Mouse (Mus musculus): ENCODE results near the gene Spata20. TPM values are rescaled to one million over a fixed set of nuclear protein-coding genes. Genes with fewer than 3 reads are reported as not detected.

The Spata20 gene
- polyA plus RNA-seq, 1 experiment = 1.1 TPM

GRCm38 (mm10) chr11:94501482-94501881 lies 15.5 kb upstream of the Spata20 start:
- H3K4me1 ChIP-seq (ENCODE audit: control insufficient read depth, insufficient read depth, low read length) = no peaks in the 10 kb centered on the region
- no peak for DNase-seq

GRCm38 (mm10) chr11:94500362-94500761 lies 14.4 kb upstream of the Spata20 start:
- Histone ChIP-seq H3K4me3 (ENCODE audit: insufficient read depth, low read depth, low read length) (peak overlapping the region; percentile 48), H3K36me3 (ENCODE audit: control insufficient read depth, insufficient read depth, low read length) (no peaks in the 10 kb centered on the region), H3K27me3 (replicated peaks; ENCODE audit: control insufficient read depth, insufficient read depth, low read length) (no peaks in the 10 kb centered on the region), H3K27ac (ENCODE audit: insufficient read depth, low read depth, low read length) (peak overlapping the region; percentile 77), H3K4me1 (ENCODE audit: control insufficient read depth, insufficient read depth, low read length) (0 out of 2 replicates have a peak, but pooled peaks cover 2% of the 10 kb centered on the region)
- WGBS = 38% methylated on average over 8 of the region's 8 CpGs
- no peak for TF ChIP-seq CTCF (conservative IDR thresholded peaks at IDR 0.05; ENCODE audit: insufficient read depth, insufficient read length, low read depth, low read length)
- no peak for DNase-seq

More at GRCm38 (mm10) chr11:94501482-94501881, 15.5 kb upstream of the Spata20 start:
- no peaks in the 10 kb centered on the region for H3K36me3 ChIP-seq (ENCODE audit: control insufficient read depth, insufficient read depth, low read length)
- no peak overlapping the region for H3K27ac ChIP-seq (ENCODE audit: insufficient read depth, low read depth, low read length)
- no peaks in the 10 kb centered on the region for H3K27me3 ChIP-seq (replicated peaks; ENCODE audit: control insufficient read depth, insufficient read depth, low read length)
- H3K4me3 ChIP-seq (ENCODE audit: insufficient read depth, low read depth, low read length) = no peak overlapping the region
- no peak for TF ChIP-seq CTCF (conservative IDR thresholded peaks at IDR 0.05; ENCODE audit: insufficient read depth, insufficient read length, low read depth, low read length)
- TF ChIP-seq POLR2A (IDR thresholded peaks at IDR 0.05; ENCODE audit: low read depth, low read length) = no peak
- WGBS = 87% methylated on average over 8 of the region's 8 CpGs

DNA sequence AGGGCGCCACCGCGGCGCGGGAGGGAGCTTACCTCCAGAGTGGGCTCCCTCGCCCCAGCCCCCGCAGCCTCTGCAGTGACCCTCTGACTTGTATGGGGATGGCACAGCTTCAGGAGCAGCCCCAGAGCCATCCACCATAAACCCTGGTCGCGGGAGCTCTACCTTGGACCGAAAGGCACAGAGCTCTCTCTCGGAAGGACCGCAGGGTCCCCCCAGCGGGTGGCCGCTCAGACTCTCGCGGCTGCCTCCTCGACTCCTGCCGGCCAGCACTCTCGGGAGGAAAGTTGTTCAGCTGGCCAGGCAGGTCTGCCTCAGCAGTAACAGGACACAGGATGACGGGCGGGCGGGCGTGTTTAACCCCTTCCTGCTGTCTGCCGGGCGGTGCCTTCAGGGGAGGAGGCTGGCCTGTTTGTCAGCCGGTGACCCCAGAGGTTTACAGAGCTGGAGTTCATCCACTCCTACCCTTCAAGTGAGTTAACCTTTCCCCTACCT lies 13.7 kb upstream of the Spata20 start, which contains the start of gene Epn3:
Gene Epn3 (minus strand): TSS at position 314 of the 492 bp plus-strand sequence.
- TF ChIP-seq POLR2A (IDR thresholded peaks at IDR 0.05; ENCODE audit: low read depth, low read length) = peak; percentile 10
- TF ChIP-seq CTCF (conservative IDR thresholded peaks at IDR 0.05; ENCODE audit: insufficient read depth, insufficient read length, low read depth, low read length) = no peak
- no peaks in the 10 kb centered on the region for H3K36me3 ChIP-seq (ENCODE audit: control insufficient read depth, insufficient read depth, low read length)
- peak within 1 kb of the TSS; percentile 82 for H3K27ac ChIP-seq (ENCODE audit: insufficient read depth, low read depth, low read length)
- H3K4me1 ChIP-seq (ENCODE audit: control insufficient read depth, insufficient read depth, low read length) = 0 out of 2 replicates have a peak, but pooled peaks cover 2% of the 10 kb centered on the region
- peak within 1 kb of the TSS; percentile 48 for H3K4me3 ChIP-seq (ENCODE audit: insufficient read depth, low read depth, low read length)
- WGBS = 1% methylated on average over 26 of the region's 26 CpGs
- no peaks in the 10 kb centered on the region for H3K27me3 ChIP-seq (replicated peaks; ENCODE audit: control insufficient read depth, insufficient read depth, low read length)
- DNase-seq = peak; percentile 61

- TF ChIP-seq CTCF (conservative IDR thresholded peaks at IDR 0.05; ENCODE audit: insufficient read depth, insufficient read length, low read depth, low read length) (no peak), POLR2A (IDR thresholded peaks at IDR 0.05; ENCODE audit: low read depth, low read length) (no peak)
- Histone ChIP-seq H3K4me1 (ENCODE audit: control insufficient read depth, insufficient read depth, low read length) (0 out of 2 replicates have a peak, but pooled peaks cover 2% of the 10 kb centered on the region), H3K27me3 (replicated peaks; ENCODE audit: control insufficient read depth, insufficient read depth, low read length) (no peaks in the 10 kb centered on the region), H3K36me3 (ENCODE audit: control insufficient read depth, insufficient read depth, low read length) (no peaks in the 10 kb centered on the region), H3K27ac (ENCODE audit: insufficient read depth, low read depth, low read length) (peak overlapping the region; percentile 82), H3K4me3 (ENCODE audit: insufficient read depth, low read depth, low read length) (peak overlapping the region; percentile 48)
- DNase-seq = peak; percentile 29
- WGBS = 9% methylated on average over 2 of the region's 2 CpGs
Observed at GRCm38 (mm10) chr11:94499035-94499434, 13.1 kb upstream of the Spata20 start.

DNA sequence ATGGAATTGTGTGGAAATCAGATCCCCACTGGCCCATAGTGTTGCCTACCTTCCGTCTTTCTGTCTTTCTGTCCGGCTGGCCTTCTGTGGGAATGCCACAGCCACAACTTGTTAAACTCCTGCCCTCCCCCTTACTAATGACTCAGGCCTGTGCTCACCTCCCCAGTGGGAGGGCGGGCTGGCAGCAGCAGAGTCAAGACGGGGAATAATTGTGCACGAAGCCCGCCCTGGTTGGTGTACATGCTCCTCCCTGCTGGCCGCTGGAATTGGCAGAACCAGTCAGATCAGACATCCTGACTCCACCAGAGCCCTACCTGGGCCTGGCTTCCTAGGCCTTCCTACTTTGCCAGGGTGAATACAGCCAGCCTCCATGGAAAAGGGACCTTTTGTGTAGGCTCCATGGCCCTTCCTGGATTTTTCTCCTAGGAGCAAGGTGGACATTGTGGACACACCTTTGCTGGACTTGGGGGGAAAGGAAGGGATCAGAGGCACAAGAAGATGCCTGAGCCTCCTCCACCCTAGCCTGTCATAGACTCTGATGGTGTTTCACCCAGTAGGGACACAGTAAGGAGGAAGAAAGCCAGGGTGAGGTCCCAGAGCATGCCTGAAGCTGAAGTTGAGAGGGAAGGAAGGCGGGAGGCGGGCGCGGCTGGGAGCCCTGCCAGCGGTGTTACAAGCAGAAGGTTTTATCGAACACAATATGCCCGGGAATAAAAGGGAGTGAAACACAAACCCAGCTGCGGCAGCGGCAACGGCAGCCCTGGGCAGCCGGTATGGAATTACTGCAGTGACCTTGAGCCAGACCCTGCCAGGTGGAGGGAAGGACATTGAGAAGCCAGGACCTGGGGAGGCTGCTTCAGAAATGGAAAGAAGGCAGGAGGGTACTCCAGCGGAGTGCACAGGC lies 12.4 kb upstream of the Spata20 start:
- Histone ChIP-seq H3K36me3 (ENCODE audit: control insufficient read depth, insufficient read depth, low read length) (no peaks in the 10 kb centered on the region), H3K4me1 (ENCODE audit: control insufficient read depth, insufficient read depth, low read length) (0 out of 2 replicates have a peak, but pooled peaks cover 2% of the 10 kb centered on the region), H3K27ac (ENCODE audit: insufficient read depth, low read depth, low read length) (peak overlapping the region; percentile 82), H3K4me3 (ENCODE audit: insufficient read depth, low read depth, low read length) (peak overlapping the region; percentile 51), H3K27me3 (replicated peaks; ENCODE audit: control insufficient read depth, insufficient read depth, low read length) (no peaks in the 10 kb centered on the region)
- 37% methylated on average over 19 of the region's 19 CpGs for whole genome bisulfite sequencing
- no peak for TF ChIP-seq CTCF (conservative IDR thresholded peaks at IDR 0.05; ENCODE audit: insufficient read depth, insufficient read length, low read depth, low read length)
- peak; percentile 60 for TF ChIP-seq POLR2A (IDR thresholded peaks at IDR 0.05; ENCODE audit: low read depth, low read length)
- DNase-seq = peak; percentile 87

- no peaks in the 10 kb centered on the region for H3K36me3 ChIP-seq (ENCODE audit: control insufficient read depth, insufficient read depth, low read length)
- no peaks in the 10 kb centered on the region for H3K27me3 ChIP-seq (replicated peaks; ENCODE audit: control insufficient read depth, insufficient read depth, low read length)
- no peak overlapping the region for H3K4me3 ChIP-seq (ENCODE audit: insufficient read depth, low read depth, low read length)
- TF ChIP-seq CTCF (conservative IDR thresholded peaks at IDR 0.05; ENCODE audit: insufficient read depth, insufficient read length, low read depth, low read length) (no peak), POLR2A (IDR thresholded peaks at IDR 0.05; ENCODE audit: low read depth, low read length) (no peak)
- H3K4me1 ChIP-seq (ENCODE audit: control insufficient read depth, insufficient read depth, low read length) = 0 out of 2 replicates have a peak, but pooled peaks cover 2% of the 10 kb centered on the region
- 67% methylated on average over 3 of the region's 3 CpGs for WGBS
- peak overlapping the region; percentile 63 for H3K27ac ChIP-seq (ENCODE audit: insufficient read depth, low read depth, low read length)
- peak; percentile 61 for DNase-seq
Observed at GRCm38 (mm10) chr11:94495415-94495814, 9.4 kb upstream of the Spata20 start.

- TF ChIP-seq POLR2A (IDR thresholded peaks at IDR 0.05; ENCODE audit: low read depth, low read length) (no peak), CTCF (conservative IDR thresholded peaks at IDR 0.05; ENCODE audit: insufficient read depth, insufficient read length, low read depth, low read length) (no peak)
- Histone ChIP-seq H3K36me3 (ENCODE audit: control insufficient read depth, insufficient read depth, low read length) (no peaks in the 10 kb centered on the region), H3K4me1 (ENCODE audit: control insufficient read depth, insufficient read depth, low read length) (0 out of 2 replicates have a peak, but pooled peaks cover 2% of the 10 kb centered on the region), H3K27ac (ENCODE audit: insufficient read depth, low read depth, low read length) (no peak overlapping the region), H3K27me3 (replicated peaks; ENCODE audit: control insufficient read depth, insufficient read depth, low read length) (no peaks in the 10 kb centered on the region), H3K4me3 (ENCODE audit: insufficient read depth, low read depth, low read length) (no peak overlapping the region)
- no peak for DNase-seq
- 70% methylated on average over 7 of the region's 7 CpGs for WGBS
Observed at GRCm38 (mm10) chr11:94491749-94492099, 5.7 kb upstream of the Spata20 start.

All from kidney, adult 2 months (tissue).